Mouse (Mus musculus) bone marrow, adult 2 months (tissue): ENCODE measurements around the gene Map3k5. TPM values are rescaled to one million over a fixed set of nuclear protein-coding genes. Genes with fewer than 3 reads are reported as not detected.

Source experiments
- H3K27ac ChIP-seq: fragments of 200-500 bp; 2 replicates; pipeline ENCODE4 v1.5.1; 2012; ENCODE audit warnings: low read depth, mild to moderate bottlenecking, control low read depth, inconsistent platforms, low read length; ENCODE audit not compliant: control insufficient read depth, poor library complexity, insufficient read depth
- H3K4me1 ChIP-seq: fragments of 200-500 bp; 2 replicates; pipeline ENCODE4 v1.6.1; 2011; ENCODE audit warnings: low read length; ENCODE audit not compliant: control insufficient read depth, insufficient read depth
- H3K4me3 ChIP-seq: fragments of 200-500 bp; replicated peaks from 2 replicates; pipeline ENCODE3; 2011; ENCODE audit warnings: mild to moderate bottlenecking, low read depth, low read length, control low read depth; ENCODE audit not compliant: control insufficient read depth
- CTCF ChIP-seq: fragments of 200-500 bp; IDR thresholded peaks from 2 replicates; pipeline ENCODE4 v1.5.1; 2011; ENCODE audit warnings: low read length, control low read depth; ENCODE audit not compliant: control insufficient read depth, insufficient read depth
- POLR2A ChIP-seq: fragments of 200-500 bp; IDR thresholded peaks from 2 replicates; pipeline ENCODE4 v1.6.1; 2011; ENCODE audit warnings: low read depth, mild to moderate bottlenecking, control low read depth, low read length, borderline replicate concordance; ENCODE audit not compliant: control insufficient read depth
- WGBS: fragments of 180-500 bp; shearing (Covaris S2); methylation state at CpG from one replicate; pipeline ENCODE4 v1.1.7; 2018; 5-methylcytosine and 5-hydroxymethylcytosine counted together
- polyA plus RNA-seq: library from polyadenylated mRNA; stranded (reverse); fragments of >200 nt; gene quantifications from 2 replicates; pipeline ENCODE4 v1.2.4, GENCODE M21; 2011; ENCODE audit warnings: low replicate concordance; ENCODE audit not compliant: missing spikeins, insufficient read depth, insufficient read length

Map3k5 gene
- polyA plus RNA-seq, 1 experiment: 27.0 TPM

DNA sequence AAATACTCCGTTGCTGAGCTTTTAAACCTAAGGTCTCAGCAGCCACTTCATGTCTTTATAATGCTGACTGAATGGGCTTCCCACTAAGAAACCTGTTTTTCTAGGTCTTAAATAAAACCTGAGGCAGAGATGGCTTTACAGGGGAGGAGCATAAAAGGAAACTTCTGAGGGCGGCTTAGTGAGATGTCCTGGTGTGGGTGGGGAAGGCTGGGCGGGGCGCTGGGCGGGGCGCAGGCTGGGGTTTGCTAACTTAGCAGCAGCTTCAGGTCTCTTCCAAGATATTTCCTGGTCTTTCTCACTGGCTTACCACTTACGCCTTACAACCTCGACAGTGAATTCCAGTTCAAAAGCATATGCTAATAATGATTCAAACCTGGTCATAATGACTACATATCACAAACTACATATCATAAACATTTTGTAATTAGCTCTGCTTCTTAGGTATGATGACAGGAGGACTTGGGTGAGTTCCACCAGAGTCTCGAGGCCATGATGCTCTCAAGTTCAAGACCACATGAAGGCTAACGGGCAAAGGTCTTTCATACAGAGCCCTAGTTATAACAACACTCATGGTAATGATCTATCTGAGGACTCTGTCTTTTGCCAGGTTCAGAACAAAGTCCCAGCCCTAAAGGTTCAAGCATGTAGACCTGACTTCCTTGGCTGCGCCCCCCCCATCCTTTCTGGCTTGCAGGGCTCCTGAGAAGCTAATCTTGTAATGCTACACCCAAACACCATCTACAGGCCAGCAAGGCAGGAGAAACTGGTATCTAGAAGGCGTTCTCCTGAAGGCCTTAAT, 244.7 kb downstream of the Map3k5 start:
- no peak overlapping the region for H3K27ac ChIP-seq
- no peak overlapping the region for H3K4me3 ChIP-seq
- H3K4me1 ChIP-seq: no peaks in the 10 kb centered on the region; the same call in 1 of the 2 replicates
- TF ChIP-seq POLR2A (no peak), CTCF (no peak)
- WGBS: 67% methylated on average over 12 of the region's 12 CpGs

DNA sequence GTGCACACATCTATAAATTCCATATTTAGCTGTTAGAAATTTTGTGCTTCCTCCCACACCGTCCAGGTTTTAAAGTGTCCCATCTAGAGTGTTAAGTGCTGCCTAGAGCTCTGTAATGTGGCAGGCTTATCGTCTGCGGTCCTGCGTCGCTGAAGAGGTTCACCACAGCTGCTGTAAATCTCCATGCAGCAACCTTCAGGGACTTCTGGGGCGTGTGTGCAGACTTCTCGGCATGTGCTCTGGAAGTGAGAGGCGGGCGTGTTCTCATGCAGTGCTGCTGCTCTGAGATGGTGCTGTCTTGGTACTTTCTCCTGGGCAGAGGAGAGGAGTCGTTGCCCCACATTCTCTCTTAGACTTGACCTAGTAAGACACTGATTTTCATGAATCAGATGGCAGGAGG, 246.9 kb downstream of the Map3k5 start:
- Histone ChIP-seq H3K4me3 (no peak overlapping the region), H3K27ac (no peak overlapping the region), H3K4me1 (no peaks in the 10 kb centered on the region; the same call in 1 of the 2 replicates)
- TF ChIP-seq CTCF (no peak), POLR2A (no peak)
- 17% methylated on average over 10 of the region's 10 CpGs for WGBS

DNA sequence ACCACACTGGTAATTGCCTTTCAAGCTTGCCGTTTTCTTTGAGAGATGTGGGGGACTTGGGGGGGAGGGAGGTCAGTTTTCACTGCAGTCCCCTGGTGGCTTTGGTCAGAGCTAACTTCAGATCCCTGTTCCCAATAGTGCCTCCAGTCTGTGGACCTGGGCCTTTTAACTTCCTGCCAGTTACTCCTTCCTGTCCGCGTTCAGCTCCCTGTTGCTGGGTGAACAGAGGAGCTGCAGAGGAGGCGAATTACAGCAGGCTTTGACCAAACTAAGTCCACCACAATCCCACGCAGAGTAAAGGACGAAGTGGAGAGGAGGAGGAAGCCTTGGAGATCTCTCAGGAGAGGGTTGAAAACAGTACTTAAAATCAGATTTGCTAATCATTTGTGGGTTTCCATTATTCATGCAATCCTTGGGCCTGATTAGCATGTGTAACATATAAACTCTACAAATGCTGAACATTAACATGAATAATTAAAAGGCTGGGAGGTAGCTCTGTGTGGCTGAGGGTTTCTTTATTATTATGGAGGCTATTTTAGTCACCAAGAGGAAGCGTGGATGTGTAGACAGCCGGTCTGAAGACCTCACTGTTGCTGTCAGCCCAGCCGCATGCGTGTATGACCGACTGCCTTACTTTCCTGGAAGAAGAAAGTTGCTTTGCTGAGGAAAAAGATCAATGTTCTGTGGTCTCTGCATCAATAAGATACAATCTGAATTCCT, 247.6 kb downstream of the Map3k5 start:
- Histone ChIP-seq H3K4me1 (no peaks in the 10 kb centered on the region), H3K4me3 (no peak overlapping the region), H3K27ac (no peak overlapping the region)
- TF ChIP-seq CTCF (no peak), POLR2A (no peak)
- WGBS: 17% methylated on average over 11 of the region's 11 CpGs

DNA sequence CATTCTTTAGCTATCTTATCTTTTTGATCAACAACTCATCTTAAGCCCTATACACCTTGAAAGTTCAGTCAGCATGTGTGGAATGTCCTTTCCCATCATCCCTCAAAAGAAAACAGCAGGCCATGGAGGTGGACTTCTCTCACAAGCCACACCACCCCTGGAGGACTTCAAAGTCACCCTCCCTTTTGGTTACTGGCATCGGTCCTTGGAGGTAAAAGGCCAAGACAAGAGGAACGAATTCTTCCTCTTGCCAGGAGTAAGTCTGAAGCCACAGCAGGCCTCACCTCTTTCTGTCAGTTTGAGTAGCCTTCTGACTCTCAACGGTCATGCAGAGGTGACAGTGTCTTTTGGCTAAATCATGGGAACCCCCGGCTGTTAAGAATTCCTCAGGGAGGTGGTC, 250.1 kb downstream of the Map3k5 start:
- H3K27ac ChIP-seq: no peak overlapping the region
- WGBS: 41% methylated on average over 4 of the region's 4 CpGs
- H3K4me1 ChIP-seq: no peaks in the 10 kb centered on the region
- no peak for TF ChIP-seq CTCF
- TF ChIP-seq POLR2A: no peak
- H3K4me3 ChIP-seq: no peak overlapping the region

DNA sequence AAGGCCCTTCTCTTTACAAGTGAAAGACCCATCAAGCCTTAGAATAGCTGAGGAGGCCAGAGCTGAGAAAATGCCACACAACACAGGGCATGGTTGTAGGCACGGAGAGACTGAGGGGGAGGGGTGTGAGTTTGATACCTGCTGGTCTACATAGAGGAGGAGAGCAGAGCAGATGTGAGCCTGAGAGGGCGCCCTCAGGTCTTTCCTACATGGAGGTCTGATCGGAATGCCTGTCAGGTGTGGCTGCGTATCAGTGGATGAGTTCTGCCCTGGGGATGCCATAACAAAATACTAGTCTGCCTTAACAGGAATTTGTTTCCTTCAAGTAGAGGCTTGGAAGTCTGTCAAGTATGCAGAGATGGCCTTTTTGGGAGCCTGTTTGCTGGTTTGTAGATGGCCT, 251.0 kb downstream of the Map3k5 start:
- Histone ChIP-seq H3K4me1 (no peaks in the 10 kb centered on the region), H3K4me3 (no peak overlapping the region), H3K27ac (no peak overlapping the region)
- WGBS: 90% methylated on average over 4 of the region's 4 CpGs
- TF ChIP-seq CTCF: no peak
- no peak for TF ChIP-seq POLR2A

DNA sequence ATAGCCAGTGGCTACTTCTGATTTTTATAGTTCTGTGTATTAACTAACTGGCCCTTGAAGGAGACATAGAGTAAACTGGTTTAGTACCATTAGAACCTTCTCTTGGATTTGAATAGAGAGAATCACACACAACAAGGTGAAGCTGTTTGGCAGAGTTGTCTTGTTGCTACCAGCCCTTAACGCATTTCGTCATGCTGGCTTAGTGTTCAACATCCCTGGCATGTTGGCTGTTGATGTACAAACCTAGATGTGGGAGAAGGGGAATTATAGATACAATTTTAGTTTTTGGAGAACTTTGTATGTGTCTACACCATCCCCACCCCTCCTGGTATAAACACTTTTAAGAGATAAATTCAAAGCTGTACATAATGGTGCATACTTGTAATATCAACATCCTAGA, 251.5 kb downstream of the Map3k5 start:
- 91% methylated on average over 2 of the region's 2 CpGs for WGBS
- H3K4me1 ChIP-seq: no peaks in the 10 kb centered on the region
- TF ChIP-seq CTCF (no peak), POLR2A (no peak)
- H3K4me3 ChIP-seq: no peak overlapping the region
- no peak overlapping the region for H3K27ac ChIP-seq

DNA sequence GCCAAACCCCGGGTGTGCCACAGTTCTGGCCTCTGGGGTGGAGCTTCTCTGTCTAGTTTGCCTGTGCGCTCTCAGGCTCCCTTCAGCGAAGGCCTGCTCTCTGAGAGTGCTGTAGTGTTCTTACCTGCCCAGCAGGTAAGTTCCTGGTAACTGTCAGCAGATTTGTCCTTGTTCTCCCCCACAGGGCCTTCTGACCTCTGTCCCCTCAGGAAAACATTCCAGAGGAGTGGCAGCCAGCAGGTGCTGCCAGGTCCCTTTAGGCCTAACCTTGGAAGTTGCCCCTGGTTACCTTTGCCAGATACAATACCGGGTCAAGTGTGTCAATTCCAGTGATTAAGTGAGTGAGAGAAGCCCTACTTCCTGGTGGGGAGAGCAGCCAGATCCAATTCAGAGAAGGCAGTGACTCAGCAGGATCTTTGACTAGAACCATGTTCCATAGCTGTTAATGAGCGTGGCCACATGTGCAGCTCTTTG, 252.6 kb downstream of the Map3k5 start:
- 63% methylated on average over 5 of the region's 5 CpGs for WGBS
- no peaks in the 10 kb centered on the region for H3K4me1 ChIP-seq
- no peak overlapping the region for H3K27ac ChIP-seq
- TF ChIP-seq CTCF (no peak), POLR2A (no peak)
- no peak overlapping the region for H3K4me3 ChIP-seq

DNA sequence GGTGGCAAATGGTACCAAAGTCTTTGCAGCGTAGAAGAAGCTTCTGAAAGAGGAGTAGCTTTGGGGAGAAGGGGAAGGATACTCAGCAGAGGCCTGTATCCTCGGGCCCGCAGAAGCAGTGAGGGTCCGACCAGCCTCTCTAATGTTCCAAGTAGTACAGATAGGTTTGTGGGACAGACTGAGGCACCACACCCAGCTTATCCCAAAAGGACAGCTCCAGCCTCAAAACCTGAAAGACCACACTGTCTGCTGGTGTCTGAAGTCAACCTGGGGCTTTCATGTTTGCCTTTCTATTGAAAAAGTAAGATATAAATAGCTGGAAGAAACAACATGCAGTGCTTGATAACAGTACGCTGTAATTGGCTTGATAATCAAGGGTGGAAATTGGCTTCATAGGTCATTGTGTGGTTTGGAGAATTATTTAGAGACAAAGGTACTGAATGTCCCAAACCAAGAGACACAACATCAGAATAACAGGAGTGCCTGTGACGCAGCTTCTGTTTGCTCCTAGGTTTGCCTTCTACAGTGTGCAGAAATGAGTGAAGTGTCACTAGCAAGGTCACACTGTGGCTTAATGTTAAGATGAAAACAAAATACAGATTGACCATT, 256.0 kb downstream of the Map3k5 start:
- no peaks in the 10 kb centered on the region for H3K4me1 ChIP-seq
- TF ChIP-seq CTCF: no peak
- TF ChIP-seq POLR2A: no peak
- no peak overlapping the region for H3K27ac ChIP-seq
- no peak overlapping the region for H3K4me3 ChIP-seq
- 65% methylated on average over 6 of the region's 6 CpGs for WGBS

Other genes with a start within 250 kb of the Map3k5 start
- not detected in 2 replicates for gene Il20ra, start 221.9 kb upstream of the Map3k5 start, polyA plus RNA-seq
- gene Slc35d3, start 83.0 kb upstream of the Map3k5 start, polyA plus RNA-seq: 8.6 and 10.7 TPM in 2 replicates
- 8.6 and 19.1 TPM in 2 replicates for gene Pex7, start 26.8 kb upstream of the Map3k5 start, polyA plus RNA-seq
- gene Map7, start 214.0 kb downstream of the Map3k5 start, polyA plus RNA-seq: 17.3 and 18.4 TPM in 2 replicates